Mouse (Mus musculus) brain, adult 2 months (tissue): ENCODE measurements around the gene Pih1h3b.
A peak's percentile ranks its signal among the peaks of the same experiment; 100 is the strongest.

Experiments
- DNase-seq: peaks from one replicate; pipeline ENCODE4 v3.0.0; 2011; ENCODE audit warnings: low read depth, low spot score

The Pih1h3b gene

GRCm38 (mm10) chrX:140062135-140062975, at the start of gene Pih1h3b, which contains the start of gene Nup62cl:
Pih1h3b (plus strand) TSS chrX:140062879.
Nup62cl (minus strand) TSS chrX:140062712.
- DNase-seq, result peak; percentile 4

DNA sequence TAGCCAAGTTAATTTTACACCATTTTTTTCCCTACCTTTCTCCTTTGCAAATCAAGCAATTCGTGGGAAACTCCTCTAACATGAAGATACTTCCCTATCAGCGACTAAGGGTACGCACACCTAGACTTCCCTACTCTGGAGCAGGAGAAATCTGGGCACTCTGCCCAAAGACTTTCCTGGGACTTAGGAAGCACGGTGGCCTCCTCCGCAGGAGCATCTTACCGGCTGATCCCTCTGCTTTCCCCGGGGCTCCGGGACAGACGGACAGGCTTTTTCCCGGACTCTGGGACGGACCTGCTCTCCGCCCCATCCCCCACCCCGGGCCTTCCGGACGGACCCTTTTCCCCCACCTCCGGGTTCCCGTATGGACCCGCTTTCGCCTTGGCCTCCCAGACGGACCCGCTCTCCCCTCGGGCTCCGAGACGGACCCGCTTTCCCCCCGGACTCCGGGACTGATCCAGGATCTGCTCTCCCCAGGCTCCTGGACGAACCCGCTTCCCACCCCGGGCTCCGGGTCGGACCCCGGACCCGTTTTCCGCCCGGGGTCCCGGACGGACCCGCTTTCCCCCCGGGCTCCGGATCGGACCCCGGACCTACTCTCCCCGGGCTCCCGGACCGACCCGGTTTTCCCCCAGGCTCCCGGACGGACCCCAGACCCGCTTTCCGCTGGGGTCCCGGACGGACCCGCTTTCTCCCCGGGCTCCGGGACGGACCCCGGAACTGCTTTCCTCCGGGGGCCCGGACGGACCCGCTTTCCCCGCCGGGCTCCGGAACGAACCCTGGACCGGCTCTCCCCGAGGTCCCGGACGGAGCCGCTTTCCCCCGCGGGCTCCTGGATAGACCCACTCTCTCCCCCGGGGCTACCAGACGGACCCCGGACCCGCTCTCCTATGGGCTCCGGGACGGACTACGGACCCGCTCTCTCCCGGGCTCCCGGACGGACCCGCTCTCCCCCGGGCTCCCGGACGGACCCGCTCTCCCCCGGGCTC, 1.5 kb upstream of the Pih1h3b start:
- peak; percentile 2 for DNase-seq

DNA sequence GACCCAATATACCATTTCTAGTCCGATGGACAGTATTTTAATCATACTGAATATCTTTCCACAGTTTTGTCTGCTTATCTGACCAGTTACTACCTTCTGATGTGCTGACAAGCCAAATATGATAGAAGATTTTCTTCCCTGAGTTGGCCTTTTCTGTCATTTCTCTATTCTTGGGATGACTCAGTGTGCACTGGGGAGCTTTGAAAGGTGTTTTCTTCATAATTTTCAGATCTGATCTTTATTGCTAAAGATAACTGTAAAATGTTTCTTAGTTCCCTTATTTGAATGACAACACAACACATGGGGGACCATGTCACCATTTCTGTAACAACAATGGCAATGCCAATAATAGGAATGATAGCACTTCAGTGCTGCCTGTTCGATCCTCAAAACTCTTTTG, 19.9 kb downstream of the Pih1h3b start:
- no peak for DNase-seq

DNA sequence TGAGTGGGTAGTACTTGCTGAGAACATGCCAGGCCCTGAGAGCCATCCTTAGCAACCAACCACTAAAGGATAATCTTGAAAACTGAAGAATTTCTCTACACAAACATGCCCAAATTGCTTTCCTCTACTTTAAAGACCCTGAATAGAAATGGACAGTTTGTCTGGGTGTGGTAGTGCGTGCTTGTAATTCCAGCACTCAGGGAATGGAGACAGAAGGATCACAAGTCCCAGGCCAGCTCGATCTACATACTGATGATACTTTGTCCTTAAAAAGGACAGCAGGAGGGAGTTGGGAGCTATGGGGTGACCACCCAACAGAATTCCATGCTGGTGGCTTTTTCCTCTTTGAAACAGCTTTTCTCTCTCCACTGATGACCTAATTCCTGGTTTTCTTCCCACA, 31.4 kb downstream of the Pih1h3b start:
- DNase-seq, result no peak
